Mouse (Mus musculus) kidney, postnatal 25 days (tissue): ENCODE measurements around the gene Fhod1.
"Not testable (repeated sequence)": the region's sequence is repeated elsewhere in the genome, so short reads cannot be mapped to it uniquely, and the experiment has no call there.

Experiments
- DNase-seq, 2 experiments: peaks; one replicate each; pipeline ENCODE4 v3.0.0; 2021; ENCODE audit warnings: mixed read lengths in 2 of 2

Fhod1 gene

DNA sequence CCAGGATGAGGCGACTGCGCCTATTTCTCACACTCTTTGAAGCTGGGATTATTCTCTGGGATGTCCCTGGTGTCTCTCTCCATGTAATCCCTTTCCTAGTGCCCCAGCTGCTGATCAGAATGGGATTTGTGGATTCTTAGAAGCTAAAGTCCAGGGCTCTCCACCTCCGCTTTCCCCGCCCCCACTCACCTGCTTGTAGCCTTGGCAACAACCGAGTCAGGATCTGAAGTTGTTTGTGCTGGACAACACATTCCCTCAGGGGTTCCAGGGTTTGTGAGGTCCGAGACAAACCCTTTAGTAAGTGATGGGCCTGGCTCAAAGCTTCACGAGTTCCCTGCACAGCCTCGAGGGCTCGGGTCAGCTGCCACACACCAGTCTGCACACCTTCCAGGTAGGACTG is 53.0 kb downstream of the Fhod1 start:
- no peak for DNase-seq

DNA sequence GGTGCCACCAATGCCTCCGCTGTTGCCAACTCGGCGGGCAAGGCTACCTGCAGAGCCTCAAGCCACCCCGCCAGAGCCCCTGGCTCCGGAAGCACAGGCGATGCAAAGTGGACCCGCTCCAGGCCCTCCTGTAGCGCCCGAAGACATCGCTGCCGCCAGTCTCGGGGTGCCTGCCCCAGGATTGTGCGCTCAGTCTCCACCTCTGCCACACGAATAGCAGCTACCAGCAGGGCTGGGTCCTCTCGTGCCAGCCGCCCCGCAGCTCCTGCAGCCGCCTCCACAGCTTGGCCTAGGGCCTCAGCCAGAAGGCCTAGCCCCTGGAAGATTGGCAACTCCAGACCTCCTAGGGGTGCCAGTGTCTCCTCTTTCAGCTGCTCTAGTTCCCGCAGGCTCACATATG is 54.3 kb downstream of the Fhod1 start:
- no peak for DNase-seq

DNA sequence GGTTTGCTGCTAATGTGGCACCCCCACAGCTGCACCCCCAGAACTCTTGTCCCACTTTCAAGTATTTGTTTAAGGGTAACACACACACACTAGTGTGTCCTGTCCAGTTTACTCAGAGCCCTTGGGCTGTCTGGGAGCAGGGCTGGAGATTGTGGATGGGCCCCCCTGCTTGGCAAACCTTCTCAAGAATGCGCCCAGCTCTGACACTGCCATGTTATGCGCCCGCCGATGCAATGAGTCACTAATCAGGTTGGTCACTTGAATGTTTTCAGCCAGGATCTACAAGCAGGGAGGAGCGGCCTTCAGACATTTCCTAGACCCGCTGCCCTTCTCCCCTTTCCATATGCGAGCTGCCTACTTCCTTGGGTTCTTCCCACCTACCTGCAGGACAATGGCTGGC is 55.3 kb downstream of the Fhod1 start:
- peak in 1 of 2 experiments; percentile 33 for DNase-seq

DNA sequence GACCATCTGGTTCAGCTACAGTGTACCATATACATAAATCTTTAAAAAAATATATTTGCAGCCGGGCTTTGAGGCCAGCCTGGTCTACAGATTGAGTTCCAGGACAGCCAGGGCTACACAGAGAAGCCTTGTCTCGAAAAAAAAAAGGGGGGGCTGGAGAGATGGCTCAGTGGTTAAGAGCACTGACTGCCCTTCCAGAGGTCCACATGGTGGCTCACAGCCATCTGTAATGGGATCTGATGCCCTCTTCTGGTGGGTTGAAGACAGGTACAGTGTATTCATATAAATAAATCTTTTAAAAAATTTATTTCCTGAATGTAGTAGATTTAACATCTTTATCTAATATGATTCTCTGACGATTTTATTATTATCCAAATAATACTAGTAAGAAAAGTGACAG is 56.0 kb downstream of the Fhod1 start:
- not testable (repeated sequence) for DNase-seq

DNA sequence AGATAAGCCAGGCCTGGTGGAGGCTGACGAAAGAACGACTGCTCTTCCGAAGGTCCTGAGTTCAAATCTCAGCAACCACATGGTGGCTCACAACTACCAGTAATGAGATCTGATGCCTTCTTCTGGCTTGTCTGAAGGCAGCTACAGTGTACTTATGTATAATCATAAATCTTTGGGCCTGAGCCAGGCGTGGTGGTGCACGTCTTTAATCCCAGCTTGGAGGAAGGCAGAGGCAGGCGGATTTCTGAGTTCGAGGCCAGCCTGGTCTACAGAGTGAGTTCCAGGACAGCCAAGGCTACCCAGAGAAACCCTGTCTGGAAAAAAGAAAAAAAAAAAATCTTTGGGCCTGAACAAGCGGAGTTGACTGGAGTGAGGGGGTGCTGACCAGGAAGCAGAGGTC is 56.4 kb downstream of the Fhod1 start:
- not testable (repeated sequence) for DNase-seq

DNA sequence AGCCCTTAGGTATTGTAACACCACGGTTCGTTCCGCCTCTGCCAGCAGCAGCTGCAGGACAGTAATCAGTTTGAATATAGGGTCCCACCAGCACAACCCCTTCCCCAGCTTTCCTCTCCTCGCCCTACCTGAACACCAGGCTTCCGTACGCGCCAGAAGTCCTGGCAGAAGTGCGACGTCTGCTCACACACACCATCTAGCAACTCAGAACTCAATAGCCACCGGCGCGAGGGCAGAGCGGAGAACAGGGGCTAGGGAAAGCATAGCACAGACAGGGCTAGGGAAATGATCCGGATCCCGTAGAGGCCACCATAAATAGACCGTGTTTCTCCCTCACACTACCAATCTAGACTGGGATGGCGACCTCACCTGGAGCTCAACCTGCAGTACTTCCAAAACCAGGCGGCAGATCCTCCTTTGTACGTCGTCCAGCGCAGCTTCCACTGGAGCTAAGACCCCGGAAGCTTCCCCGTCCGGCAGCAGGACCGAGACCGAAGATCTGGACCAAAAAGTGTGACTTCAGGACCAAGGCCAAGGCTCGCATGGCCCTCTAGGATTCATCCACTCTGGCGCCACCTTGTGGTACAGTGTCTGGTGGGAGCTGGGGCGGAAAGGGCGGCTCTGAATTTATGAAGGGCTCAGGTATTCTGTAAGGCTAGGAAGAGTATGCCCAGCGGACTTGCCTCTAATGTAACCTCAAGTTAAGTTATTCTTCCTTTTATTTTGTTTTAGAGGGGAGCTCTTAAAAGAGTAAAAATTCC is 57.0 kb downstream of the Fhod1 start:
- DNase-seq = peak; percentile 91 to 98

DNA sequence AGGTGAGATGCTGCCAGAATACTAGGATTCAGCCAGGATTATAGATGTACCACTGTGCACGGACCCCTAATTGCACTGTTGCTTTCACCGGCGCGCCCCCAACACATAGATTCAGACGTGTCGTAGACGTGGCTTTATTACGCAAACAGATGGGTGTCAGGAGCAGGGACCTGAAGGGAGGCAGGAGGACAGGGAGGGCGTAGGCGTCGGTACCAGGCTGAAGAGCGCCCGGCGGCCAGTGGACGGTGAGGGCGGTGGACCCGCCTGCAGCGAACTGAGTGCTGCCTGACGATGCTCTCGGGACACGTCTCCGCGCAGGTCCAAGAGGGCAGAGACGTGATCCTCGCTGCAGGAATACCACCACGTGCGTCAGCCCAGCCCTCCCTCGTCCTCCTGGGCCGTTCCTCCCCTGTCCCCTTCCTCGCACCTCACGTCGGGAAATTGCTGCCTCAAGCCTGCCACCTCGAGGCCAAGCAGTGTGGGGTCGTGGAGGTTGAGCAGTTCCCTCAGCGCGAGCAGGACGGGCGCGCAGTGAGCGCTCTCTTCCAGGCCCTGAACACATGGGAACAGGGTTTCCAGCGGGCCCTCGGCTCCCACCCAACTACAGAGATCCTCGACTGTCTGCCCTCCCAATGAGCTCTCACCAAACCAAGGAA is 57.8 kb downstream of the Fhod1 start, which contains the start of gene 4931428F04Rik:
Gene 4931428F04Rik (minus strand): TSS at position 60 of the 656 bp plus-strand sequence.
- DNase-seq = peak; percentile 42 to 58

DNA sequence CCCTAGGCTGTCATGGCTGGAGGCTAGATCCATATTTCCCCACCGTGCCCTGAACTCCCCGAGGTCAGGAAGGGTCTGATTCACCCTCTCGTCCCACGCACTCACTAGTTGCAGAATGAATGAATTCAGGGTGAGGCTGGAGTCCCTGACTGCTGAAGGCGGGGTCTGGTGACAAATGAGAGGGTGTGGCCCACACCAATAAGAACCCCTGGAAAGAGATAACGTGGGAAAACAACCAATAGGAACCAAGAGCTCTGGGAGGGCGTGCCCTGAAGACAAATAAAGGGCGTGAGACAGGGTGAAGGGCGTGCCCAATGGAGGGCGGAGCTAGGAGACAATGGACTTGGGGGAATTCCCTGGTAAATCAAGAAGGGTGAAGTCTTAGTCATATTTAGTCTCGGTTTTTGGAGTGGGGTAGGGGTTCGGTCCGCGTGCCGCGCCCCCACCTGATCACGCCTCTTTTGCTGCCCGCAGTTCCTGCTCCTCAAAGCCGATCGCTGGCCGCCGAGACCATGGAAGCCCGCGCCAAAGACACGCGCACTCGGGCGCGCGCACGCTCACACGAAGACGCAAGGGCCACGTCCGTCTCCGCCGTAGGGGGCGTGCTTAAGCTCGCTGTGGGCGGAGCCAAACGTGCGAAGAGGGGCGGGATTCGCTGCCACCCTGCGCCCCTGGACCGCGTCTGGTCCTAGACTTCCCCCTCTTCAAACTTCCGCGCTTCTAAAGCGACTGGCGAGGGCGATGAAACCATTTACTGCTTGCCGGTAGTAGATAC is 58.6 kb downstream of the Fhod1 start:
- DNase-seq = peak; percentile 88 to 92

DNA sequence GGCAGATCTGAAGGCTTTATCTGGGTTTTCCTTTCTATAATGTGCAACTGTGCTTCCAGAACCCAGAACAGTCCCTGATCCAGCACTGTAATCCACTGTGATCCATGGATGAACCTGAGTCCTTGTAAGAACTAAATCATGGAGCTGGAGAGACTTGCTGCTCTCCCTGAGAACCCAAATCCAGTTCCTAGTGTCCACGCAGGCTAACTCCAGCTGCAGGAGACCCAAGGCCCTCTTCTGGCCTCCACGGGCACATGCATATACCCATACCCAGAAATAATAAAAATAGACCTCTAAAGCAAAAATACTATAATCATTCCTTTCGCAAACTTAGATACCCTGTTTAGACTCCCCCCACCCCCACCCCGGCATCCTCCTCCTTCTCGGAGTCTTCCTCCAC is 59.5 kb downstream of the Fhod1 start:
- no peak for DNase-seq

DNA sequence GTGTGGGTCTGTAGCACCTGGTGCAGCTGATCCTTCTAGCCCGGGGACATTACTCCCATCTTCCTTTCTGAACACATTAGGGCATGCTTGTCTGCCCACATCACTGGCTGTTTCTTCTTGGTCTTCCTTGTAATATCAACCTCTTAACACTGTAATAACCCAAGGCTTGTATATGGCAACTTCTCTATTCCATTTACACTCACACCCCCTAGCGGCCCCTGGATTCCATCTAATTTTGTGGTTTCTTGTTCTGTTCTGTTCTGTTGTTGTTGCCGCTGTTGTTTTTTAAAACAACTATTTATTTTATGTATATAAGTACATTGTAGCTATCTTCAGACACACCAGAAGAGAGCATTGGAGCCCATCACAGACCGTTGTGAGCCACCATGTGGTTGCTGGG is 60.8 kb downstream of the Fhod1 start:
- no peak for DNase-seq

DNA sequence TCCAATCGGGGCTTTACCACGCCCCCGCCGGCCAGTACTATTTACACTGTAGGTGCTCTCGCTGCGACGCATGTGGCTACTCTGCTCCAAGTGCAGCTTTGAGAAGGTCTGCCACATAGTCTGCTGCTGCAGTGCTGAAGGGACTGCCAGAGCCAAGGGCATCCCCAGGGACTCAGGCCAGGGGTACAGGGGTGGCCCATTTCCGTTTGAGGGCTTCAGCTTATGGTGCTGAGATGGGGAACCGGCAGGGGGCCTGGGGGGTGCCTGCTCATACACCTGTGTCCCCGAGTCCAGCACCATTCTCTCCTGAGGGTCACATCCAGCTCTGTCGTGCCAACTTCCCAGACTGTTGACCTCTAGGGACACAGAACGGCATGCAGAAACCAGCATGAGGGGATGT is 62.2 kb downstream of the Fhod1 start:
- no peak for DNase-seq

DNA sequence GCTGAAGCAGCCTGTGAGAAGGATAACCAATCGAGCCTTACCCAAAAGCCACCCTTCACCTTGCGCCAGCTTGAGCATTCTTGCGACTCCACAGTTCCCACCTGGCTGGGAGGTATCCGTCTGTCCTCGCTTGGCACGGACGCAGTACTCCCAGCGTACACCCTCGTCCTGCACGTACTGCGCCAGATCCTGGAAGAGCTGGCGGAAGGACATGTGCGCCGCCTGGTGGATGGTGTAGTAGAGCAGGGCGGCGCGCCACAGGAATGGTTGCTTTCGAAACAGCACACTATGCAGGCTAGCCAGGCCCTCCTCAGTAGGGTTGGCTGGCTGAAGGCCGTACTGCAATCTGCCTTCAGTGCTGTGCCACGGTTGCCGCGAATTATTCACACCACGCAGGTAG is 64.7 kb downstream of the Fhod1 start:
- DNase-seq = peak; percentile 62 to 67

DNA sequence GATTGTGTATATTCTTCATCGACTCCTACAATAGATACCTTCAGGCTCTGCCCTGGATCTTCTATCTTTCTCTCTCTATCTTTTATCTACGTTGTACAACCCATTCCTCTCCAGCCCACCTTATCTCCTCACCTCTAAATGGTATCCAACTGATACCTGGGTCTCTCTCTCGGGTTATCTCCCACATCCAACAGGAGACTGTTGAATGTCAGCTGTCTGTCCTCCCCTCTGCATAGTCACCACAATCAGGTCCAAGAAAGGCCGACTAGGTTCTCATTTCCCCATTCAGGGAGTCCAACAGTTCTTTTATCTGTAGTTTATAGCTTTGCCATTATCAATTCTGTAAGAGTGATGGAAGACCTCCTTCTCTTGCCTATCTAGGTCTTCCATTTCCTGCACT is 65.5 kb downstream of the Fhod1 start:
- DNase-seq = no peak

DNA sequence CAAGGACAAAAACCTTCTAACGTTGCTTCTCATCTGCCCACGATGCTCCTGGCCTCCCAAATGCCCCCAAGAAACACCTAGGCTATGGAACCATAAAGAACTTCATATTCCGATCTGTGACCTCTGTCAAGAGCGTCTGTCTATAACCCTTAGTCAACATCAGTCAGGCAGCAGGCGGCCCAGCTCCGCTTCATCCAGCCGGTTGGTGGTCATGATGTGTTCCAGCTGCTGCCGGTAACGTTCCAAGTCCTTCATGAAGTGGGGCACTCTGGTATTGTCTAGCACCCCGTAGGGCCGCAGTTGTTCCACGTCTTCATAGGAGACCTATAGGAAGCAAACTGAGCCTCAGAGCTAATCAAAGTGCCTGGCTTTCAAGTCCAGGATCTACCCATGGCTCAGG is 65.9 kb downstream of the Fhod1 start:
- no peak for DNase-seq

DNA sequence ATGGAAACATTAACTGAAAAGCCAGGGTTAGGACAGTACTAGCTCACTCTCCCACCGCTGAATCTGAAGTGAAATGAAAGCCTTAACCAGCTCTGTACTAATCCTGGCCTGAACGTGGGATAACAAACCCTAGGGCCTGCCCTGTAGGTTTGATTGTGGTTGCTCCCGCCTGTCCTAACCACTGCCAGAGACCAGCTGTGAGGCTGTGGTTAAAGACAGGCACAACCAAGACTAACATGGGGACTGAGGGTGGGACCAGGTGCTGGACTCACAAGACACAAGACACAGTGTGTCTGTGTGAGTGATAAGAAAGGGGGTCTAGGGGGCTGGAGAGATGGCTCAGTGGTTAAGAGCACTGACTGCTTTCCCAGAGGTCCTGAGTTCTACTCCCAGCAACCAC is 67.2 kb downstream of the Fhod1 start:
- no peak for DNase-seq
